Mouse (Mus musculus): Measurements from ENCODE around the gene Fmo4. TPM values are rescaled to one million over a fixed set of nuclear protein-coding genes. Genes with fewer than 3 reads are reported as not detected.
A peak's percentile ranks its signal among the peaks of the same experiment; 100 is the strongest.

The Fmo4 gene
- polyA plus RNA-seq, 1 experiment, result not detected

GRCm38 (mm10) chr1:162813143-162813835 lies 483 bp downstream of the Fmo4 start:
- TF ChIP-seq EP300 (IDR thresholded peaks at IDR 0.05; ENCODE audit: insufficient read depth, low read depth, low read length), result no peak
- TF ChIP-seq CTCF (IDR thresholded peaks at IDR 0.05; ENCODE audit: low read depth, low read length), result no peak
- no peak for TF ChIP-seq POLR2A (IDR thresholded peaks at IDR 0.05; ENCODE audit: insufficient read depth, low read length)
- no peaks in the 10 kb centered on the region for H3K36me3 ChIP-seq (ENCODE audit: control insufficient read depth, insufficient read depth, low read length, poor library complexity, severe bottlenecking)
- no peaks in the 10 kb centered on the region for H3K9me3 ChIP-seq (replicated peaks; ENCODE audit: control insufficient read depth, insufficient read depth, low read length, poor library complexity, severe bottlenecking)
- H3K9ac ChIP-seq (ENCODE audit: low read depth, poor library complexity, severe bottlenecking), result no peak overlapping the region
- H3K27ac ChIP-seq (ENCODE audit: insufficient read depth, low read length), result no peak overlapping the region
- H3K27me3 ChIP-seq (ENCODE audit: control insufficient read depth, insufficient read depth, low read length, poor library complexity, severe bottlenecking), result no peaks in the 10 kb centered on the region
- H3K4me1 ChIP-seq (ENCODE audit: control insufficient read depth, insufficient read depth, low read length), result no peaks in the 10 kb centered on the region
- no peak overlapping the region for H3K4me3 ChIP-seq (ENCODE audit: low read depth, low read length)

GRCm38 (mm10) chr1:162808541-162808940 lies 5.2 kb downstream of the Fmo4 start:
- H3K27me3 ChIP-seq (ENCODE audit: control insufficient read depth, insufficient read depth, low read length, poor library complexity, severe bottlenecking), result no peaks in the 10 kb centered on the region
- H3K4me1 ChIP-seq (ENCODE audit: control insufficient read depth, insufficient read depth, low read length), result no peaks in the 10 kb centered on the region
- H3K36me3 ChIP-seq (ENCODE audit: control insufficient read depth, insufficient read depth, low read length, poor library complexity, severe bottlenecking), result no peaks in the 10 kb centered on the region
- no peak overlapping the region for H3K27ac ChIP-seq (ENCODE audit: insufficient read depth, low read length)
- no peak overlapping the region for H3K4me3 ChIP-seq (ENCODE audit: low read depth, low read length)
- TF ChIP-seq EP300 (IDR thresholded peaks at IDR 0.05; ENCODE audit: insufficient read depth, low read depth, low read length) (no peak), POLR2A (IDR thresholded peaks at IDR 0.05; ENCODE audit: insufficient read depth, low read length) (no peak), CTCF (IDR thresholded peaks at IDR 0.05; ENCODE audit: low read depth, low read length) (no peak)
- no peaks in the 10 kb centered on the region for H3K9me3 ChIP-seq (replicated peaks; ENCODE audit: control insufficient read depth, insufficient read depth, low read length, poor library complexity, severe bottlenecking)
- no peak overlapping the region for H3K9ac ChIP-seq (ENCODE audit: low read depth, poor library complexity, severe bottlenecking)

DNA sequence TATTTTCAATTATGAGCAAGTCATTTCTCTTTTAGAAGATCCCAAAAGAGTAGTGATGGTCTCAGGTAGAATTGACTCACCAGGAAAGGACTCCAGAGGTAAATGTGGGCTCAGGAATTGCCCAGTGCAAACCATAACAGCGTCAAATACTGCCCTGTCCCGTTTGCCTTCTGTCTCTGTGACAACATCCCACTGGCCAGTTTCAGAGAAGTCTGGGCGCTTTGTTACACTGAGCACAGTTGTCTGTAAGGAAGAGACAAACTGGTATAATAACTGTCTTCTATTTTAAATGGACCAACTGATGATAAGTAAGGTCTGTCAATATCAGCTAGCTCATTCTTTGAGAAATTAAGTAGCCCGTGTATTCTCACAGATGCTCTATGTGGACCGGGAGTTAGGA lies 6.3 kb downstream of the Fmo4 start:
- no peak overlapping the region for H3K9ac ChIP-seq (ENCODE audit: low read depth, poor library complexity, severe bottlenecking)
- TF ChIP-seq POLR2A (IDR thresholded peaks at IDR 0.05; ENCODE audit: insufficient read depth, low read length), result no peak
- TF ChIP-seq EP300 (IDR thresholded peaks at IDR 0.05; ENCODE audit: insufficient read depth, low read depth, low read length), result no peak
- TF ChIP-seq CTCF (IDR thresholded peaks at IDR 0.05; ENCODE audit: low read depth, low read length), result no peak
- H3K27ac ChIP-seq (ENCODE audit: insufficient read depth, low read length), result no peak overlapping the region
- H3K27me3 ChIP-seq (ENCODE audit: control insufficient read depth, insufficient read depth, low read length, poor library complexity, severe bottlenecking), result no peaks in the 10 kb centered on the region
- no peak overlapping the region for H3K4me3 ChIP-seq (ENCODE audit: low read depth, low read length)
- H3K4me1 ChIP-seq (ENCODE audit: control insufficient read depth, insufficient read depth, low read length), result no peaks in the 10 kb centered on the region
- no peaks in the 10 kb centered on the region for H3K36me3 ChIP-seq (ENCODE audit: control insufficient read depth, insufficient read depth, low read length, poor library complexity, severe bottlenecking)
- H3K9me3 ChIP-seq (replicated peaks; ENCODE audit: control insufficient read depth, insufficient read depth, low read length, poor library complexity, severe bottlenecking), result no peaks in the 10 kb centered on the region

GRCm38 (mm10) chr1:162805011-162805410 lies 8.8 kb downstream of the Fmo4 start:
- Histone ChIP-seq H3K4me3 (ENCODE audit: low read depth, low read length) (no peak overlapping the region), H3K27me3 (ENCODE audit: control insufficient read depth, insufficient read depth, low read length, poor library complexity, severe bottlenecking) (no peaks in the 10 kb centered on the region), H3K36me3 (ENCODE audit: control insufficient read depth, insufficient read depth, low read length, poor library complexity, severe bottlenecking) (no peaks in the 10 kb centered on the region), H3K9ac (ENCODE audit: low read depth, poor library complexity, severe bottlenecking) (no peak overlapping the region), H3K27ac (ENCODE audit: insufficient read depth, low read length) (no peak overlapping the region), H3K4me1 (ENCODE audit: control insufficient read depth, insufficient read depth, low read length) (no peaks in the 10 kb centered on the region), H3K9me3 (replicated peaks; ENCODE audit: control insufficient read depth, insufficient read depth, low read length, poor library complexity, severe bottlenecking) (no peaks in the 10 kb centered on the region)
- peak; percentile 29 for TF ChIP-seq CTCF (IDR thresholded peaks at IDR 0.05; ENCODE audit: low read depth, low read length)
- TF ChIP-seq EP300 (IDR thresholded peaks at IDR 0.05; ENCODE audit: insufficient read depth, low read depth, low read length), result no peak

DNA sequence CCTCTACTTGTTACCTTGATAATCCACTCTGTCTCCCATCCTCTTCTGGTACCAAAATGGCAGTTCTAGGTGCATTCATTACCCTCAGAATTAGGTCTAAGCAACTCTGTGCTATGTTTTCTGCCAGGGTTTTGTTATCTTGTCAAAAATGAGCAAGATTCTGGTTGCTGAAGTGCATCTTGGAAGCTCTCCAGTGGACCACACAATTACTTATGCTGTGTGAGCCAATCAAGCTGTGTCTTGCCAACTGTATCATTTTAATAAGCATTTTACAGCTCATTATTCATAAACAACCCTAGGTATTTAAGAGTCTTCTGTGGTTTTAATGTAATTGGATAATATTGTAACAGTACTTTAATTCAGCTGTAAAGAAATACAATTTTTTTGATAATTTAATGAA lies 17.3 kb downstream of the Fmo4 start:
- Histone ChIP-seq H3K36me3 (ENCODE audit: control insufficient read depth, insufficient read depth, low read length, poor library complexity, severe bottlenecking) (no peaks in the 10 kb centered on the region), H3K27me3 (ENCODE audit: control insufficient read depth, insufficient read depth, low read length, poor library complexity, severe bottlenecking) (no peaks in the 10 kb centered on the region), H3K9ac (ENCODE audit: low read depth, poor library complexity, severe bottlenecking) (no peak overlapping the region), H3K9me3 (replicated peaks; ENCODE audit: control insufficient read depth, insufficient read depth, low read length, poor library complexity, severe bottlenecking) (no peaks in the 10 kb centered on the region), H3K27ac (ENCODE audit: insufficient read depth, low read length) (no peak overlapping the region), H3K4me3 (ENCODE audit: low read depth, low read length) (no peak overlapping the region), H3K4me1 (ENCODE audit: control insufficient read depth, insufficient read depth, low read length) (no peaks in the 10 kb centered on the region)
- TF ChIP-seq POLR2A (IDR thresholded peaks at IDR 0.05; ENCODE audit: insufficient read depth, low read length) (no peak), EP300 (IDR thresholded peaks at IDR 0.05; ENCODE audit: insufficient read depth, low read depth, low read length) (no peak), CTCF (IDR thresholded peaks at IDR 0.05; ENCODE audit: low read depth, low read length) (no peak)

GRCm38 (mm10) chr1:162792306-162793044 lies 21.3 kb downstream of the Fmo4 start:
- no peaks in the 10 kb centered on the region for H3K36me3 ChIP-seq (ENCODE audit: control insufficient read depth, insufficient read depth, low read length, poor library complexity, severe bottlenecking)
- no peak overlapping the region for H3K27ac ChIP-seq (ENCODE audit: insufficient read depth, low read length)
- no peak overlapping the region for H3K4me3 ChIP-seq (ENCODE audit: low read depth, low read length)
- no peaks in the 10 kb centered on the region for H3K27me3 ChIP-seq (ENCODE audit: control insufficient read depth, insufficient read depth, low read length, poor library complexity, severe bottlenecking)
- no peak overlapping the region for H3K9ac ChIP-seq (ENCODE audit: low read depth, poor library complexity, severe bottlenecking)
- H3K9me3 ChIP-seq (replicated peaks; ENCODE audit: control insufficient read depth, insufficient read depth, low read length, poor library complexity, severe bottlenecking), result no peaks in the 10 kb centered on the region
- H3K4me1 ChIP-seq (ENCODE audit: control insufficient read depth, insufficient read depth, low read length), result no peaks in the 10 kb centered on the region
- TF ChIP-seq EP300 (IDR thresholded peaks at IDR 0.05; ENCODE audit: insufficient read depth, low read depth, low read length) (no peak), POLR2A (IDR thresholded peaks at IDR 0.05; ENCODE audit: insufficient read depth, low read length) (no peak), CTCF (IDR thresholded peaks at IDR 0.05; ENCODE audit: low read depth, low read length) (no peak)
